Mouse (Mus musculus) left cerebral cortex, postnatal 25 days (tissue): ENCODE measurements around the gene Timmdc1. TPM values are rescaled to one million over a fixed set of nuclear protein-coding genes. Genes with fewer than 3 reads are reported as not detected.

Experiments
- DNase-seq, 2 experiments: peaks; one replicate each; pipeline ENCODE4 v3.0.0; 2022; ENCODE audit warnings: low spot score in 2 of 2, mixed read lengths in 1 of 2
- intact Hi-C: fragments of 180-260 bp; cut with DNase I; formaldehyde crosslinking; loops from one replicate; pipeline ENCODE4 v1.15.1; 2025
- total RNA-seq, 2 experiments: library from RNA; stranded (reverse); gene quantifications; 2 replicates each; pipeline ENCODE4 v1.2.3; 2021

Gene Timmdc1
- total RNA-seq, 2 experiments from 2014 or later = 32.6 to 33.5 TPM

DNA sequence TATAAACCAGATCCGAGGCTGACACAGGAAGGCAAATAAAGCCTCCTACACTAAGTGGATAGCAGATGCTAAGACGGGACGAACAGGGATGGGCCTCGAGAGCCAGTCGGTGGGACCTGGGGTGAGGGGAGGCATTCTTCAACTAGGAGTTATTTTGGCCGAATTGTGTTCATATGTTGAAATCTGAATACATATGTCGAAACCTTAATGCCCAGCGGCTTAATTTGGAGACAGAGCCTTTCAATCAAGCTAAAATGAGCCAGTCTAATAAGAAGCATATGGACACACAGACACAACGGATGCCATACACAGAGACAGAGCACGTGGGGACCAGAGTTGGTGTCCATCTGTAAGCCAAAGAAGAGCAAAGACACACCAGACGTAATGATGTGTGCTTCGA is 74.0 kb downstream of the Timmdc1 start:
- DNase-seq = no peak

More for the DNA sequence above, 74.0 kb downstream of the Timmdc1 start:
- intact Hi-C loops = no loop called here

Other genes with a start within 250 kb of the Timmdc1 start
- not detected for gene Nr1i2, start 227.8 kb downstream of the Timmdc1 start, total RNA-seq
- gene Maats1, start 180.5 kb downstream of the Timmdc1 start, total RNA-seq = 1 to 10 TPM; 1.4 TPM
- 100 to 1,000 TPM; 116 to 123 TPM for gene Cox17, start 175.7 kb downstream of the Timmdc1 start, total RNA-seq
- 1 to 10 TPM in 1 of 2 experiments, not detected in 1; 1.1 TPM for gene Gm21987, start 175.6 kb downstream of the Timmdc1 start, total RNA-seq
- gene Popdc2, start 160.5 kb downstream of the Timmdc1 start, total RNA-seq = under 1 TPM; 0.21 to 0.50 TPM
- gene Pla1a, start 89.5 kb downstream of the Timmdc1 start, total RNA-seq = 1 to 10 TPM; 1.2 to 1.3 TPM
- 10 to 100 TPM; 58.3 to 61.1 TPM for gene Adprh, start 70.0 kb downstream of the Timmdc1 start, total RNA-seq
- under 1 TPM; 0.53 to 0.83 TPM for gene Cd80, start 67.1 kb downstream of the Timmdc1 start, total RNA-seq
- gene Poglut1, start 27.6 kb upstream of the Timmdc1 start, total RNA-seq = 10 to 100 TPM; 41.1 to 44.8 TPM
- 10 to 100 TPM; 18.7 to 23.5 TPM for gene Tmem39a, start 36.0 kb upstream of the Timmdc1 start, total RNA-seq
- 10 to 100 TPM; 18.5 to 19.9 TPM for gene Arhgap31, start 190.6 kb upstream of the Timmdc1 start, total RNA-seq
- 10 to 100 TPM; 21.7 to 22.8 TPM for gene B4galt4, start 219.6 kb upstream of the Timmdc1 start, total RNA-seq